Mouse (Mus musculus) cerebellum, adult 11 months (tissue): ENCODE results near the gene Ttc39b.
"Not testable (repeated sequence)": the region's sequence is repeated elsewhere in the genome, so short reads cannot be mapped to it uniquely, and the experiment has no call there.

ENCODE experiments used
- DNase-seq: peaks from one replicate; pipeline ENCODE4 v3.0.0; 2022

Ttc39b gene

DNA sequence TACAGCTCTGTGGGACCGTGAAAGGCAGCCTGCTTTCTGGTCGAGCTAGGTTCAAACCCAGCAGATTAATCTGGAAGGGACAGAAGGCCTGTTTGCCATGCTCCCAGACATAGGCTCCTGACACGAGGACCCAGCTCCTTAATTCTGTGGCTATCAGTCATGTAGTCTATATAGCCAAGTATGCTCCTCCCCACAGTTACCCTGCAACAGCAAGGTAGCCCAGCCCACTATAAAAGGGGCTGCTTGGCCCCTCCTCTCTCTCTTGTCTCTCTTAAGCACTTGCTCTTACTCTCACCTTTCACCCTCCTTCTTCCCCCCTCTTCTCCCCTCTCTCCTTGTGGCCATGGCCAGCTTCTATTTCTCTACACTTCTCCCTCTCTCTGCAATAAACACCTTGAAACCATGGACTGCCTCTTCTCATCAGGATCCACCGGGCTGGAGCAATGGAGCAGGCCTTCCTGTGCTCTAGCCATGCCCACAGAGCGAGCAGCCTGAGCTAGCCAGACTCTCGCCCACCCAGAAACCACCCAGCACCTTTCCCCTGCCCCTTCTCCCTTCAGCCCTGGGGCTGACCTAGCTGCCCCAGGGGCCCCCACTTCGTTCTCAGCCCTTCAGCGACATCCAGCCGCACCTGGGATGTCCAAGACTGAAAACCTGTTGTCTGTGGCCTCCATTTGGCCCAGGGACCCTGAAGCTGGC lies 51.0 kb downstream of the Ttc39b start:
- no peak for DNase-seq

DNA sequence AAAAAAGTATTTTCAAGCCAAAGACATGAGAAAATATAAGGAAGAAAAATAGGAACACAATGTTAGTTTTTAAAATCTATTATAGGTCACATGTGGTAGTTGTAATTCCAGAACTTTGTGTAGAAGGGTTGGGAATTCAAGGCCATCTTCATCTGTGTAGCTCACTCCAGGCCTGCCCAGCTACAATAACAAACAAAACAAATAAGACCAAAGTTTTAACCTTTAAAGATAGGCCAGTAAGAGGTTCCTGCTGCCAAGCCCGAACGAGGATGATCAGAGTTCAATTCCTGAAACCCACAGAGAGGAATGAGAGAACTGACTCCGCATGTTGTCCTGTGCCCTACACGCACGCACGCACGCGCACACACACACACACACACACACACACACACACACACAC lies 53.6 kb downstream of the Ttc39b start:
- DNase-seq = no peak

GRCm38 (mm10) chr4:83269614-83270013 lies 54.4 kb downstream of the Ttc39b start:
- DNase-seq = no peak

GRCm38 (mm10) chr4:83265926-83266692 lies 57.9 kb downstream of the Ttc39b start:
- DNase-seq = no peak

DNA sequence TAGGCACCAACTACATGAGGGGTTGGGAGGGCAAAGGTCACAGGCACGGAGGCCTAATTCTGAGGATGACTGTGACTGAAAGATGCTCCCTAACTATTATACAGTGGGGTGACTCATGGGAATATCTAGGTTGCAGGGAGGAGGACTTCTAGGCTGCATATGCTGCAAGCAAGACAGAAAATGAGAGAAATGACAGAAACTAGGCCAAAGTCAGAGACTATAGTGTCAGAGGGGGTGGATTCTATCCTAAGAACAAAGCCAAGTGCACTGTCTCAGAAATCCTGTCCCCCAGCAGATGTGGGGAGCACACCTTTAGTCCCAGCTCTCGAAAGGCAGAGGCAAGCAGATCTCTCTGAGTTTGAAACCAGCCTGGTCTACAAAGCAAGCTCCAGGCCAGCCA lies 59.2 kb downstream of the Ttc39b start:
- DNase-seq = no peak

DNA sequence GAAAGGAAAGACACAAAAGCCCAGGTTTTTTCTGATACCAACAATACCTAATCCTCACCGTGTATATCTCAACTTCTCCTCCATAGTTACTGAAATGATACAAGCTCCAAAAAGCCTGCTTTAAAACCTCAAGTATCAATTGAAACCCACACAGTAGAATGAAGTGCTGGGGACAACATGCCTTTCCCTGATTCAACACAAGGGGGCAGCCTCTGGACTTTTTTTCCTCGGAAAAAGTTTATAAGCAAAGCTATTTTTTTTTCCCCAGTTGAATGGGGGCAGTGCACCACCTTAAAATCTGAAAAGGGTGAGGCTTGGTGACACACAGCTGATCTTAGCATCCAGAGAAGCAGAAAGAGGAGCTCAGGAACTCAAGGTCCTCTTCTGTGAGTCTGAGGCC lies 62.1 kb downstream of the Ttc39b start:
- DNase-seq = no peak

GRCm38 (mm10) chr4:83259690-83260089 lies 64.4 kb downstream of the Ttc39b start:
- DNase-seq = no peak

GRCm38 (mm10) chr4:83258273-83258672 lies 65.8 kb downstream of the Ttc39b start:
- DNase-seq = no peak

- DNase-seq = no peak
Observed at GRCm38 (mm10) chr4:83257279-83258260, 66.5 kb downstream of the Ttc39b start.

DNA sequence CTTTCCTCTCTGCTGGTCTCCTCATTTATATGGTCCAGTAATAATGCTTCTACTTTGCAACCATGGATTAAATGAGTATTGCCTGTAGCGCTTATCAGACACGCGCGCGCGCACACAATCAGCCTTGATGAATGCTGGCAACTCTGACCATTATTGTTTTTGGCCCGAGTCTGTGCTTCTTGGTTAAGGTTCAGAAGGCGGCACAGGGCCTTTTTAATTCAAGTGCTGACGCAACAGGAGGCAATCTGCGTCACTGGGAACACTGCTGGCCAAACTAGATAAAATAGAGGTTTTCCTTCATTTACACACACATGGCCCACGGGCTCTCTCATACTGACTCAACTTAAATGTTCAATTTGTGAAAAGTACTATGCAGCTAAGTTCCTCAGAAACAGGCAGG lies 67.3 kb downstream of the Ttc39b start:
- no peak for DNase-seq

- no peak for DNase-seq
Observed at GRCm38 (mm10) chr4:83254941-83255340, 69.1 kb downstream of the Ttc39b start.

- DNase-seq = no peak
Observed at GRCm38 (mm10) chr4:83253679-83254078, 70.4 kb downstream of the Ttc39b start.

- no peak for DNase-seq
Observed at GRCm38 (mm10) chr4:83243706-83244105, 80.3 kb downstream of the Ttc39b start.

DNA sequence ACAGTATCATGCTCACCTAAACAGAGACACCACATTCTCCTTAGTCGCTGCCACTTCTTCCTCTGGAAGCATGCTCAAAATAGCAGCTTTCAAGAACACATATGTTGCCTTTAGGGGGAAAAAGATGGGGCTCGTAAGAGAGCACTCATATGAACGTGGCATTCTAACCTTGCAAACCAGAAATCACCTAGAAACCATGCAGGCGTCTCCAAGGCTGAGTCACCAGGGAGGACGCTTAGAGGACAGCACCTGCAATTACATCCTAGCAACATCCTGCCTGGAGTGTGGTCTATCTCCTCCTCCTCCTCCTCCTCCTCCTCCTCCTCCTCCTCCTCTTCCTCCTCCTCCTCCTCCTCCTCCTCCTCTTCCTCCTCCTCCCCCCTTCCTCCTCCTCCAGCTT lies 82.4 kb downstream of the Ttc39b start:
- DNase-seq = no peak

GRCm38 (mm10) chr4:83237656-83238055 lies 86.4 kb downstream of the Ttc39b start:
- DNase-seq = no peak

DNA sequence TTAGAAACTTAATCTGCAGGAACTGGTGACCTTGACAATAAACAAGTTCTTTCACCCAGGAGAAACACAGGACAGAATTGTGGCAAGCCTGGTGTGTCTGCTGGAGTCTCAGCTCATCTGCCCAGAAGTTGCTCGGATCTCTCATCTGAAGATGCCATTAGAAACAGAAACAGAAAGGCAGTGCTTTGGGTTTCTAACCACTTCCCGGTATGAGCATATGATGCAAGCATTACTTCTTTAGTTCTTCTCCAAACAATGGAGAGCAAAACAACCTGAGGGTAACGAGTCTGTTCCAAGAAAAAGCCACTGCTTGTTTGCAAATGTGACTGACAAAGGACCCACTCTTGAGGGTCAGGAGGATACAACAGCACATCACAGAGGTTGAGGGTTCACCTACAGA lies 88.8 kb downstream of the Ttc39b start:
- not testable (repeated sequence) for DNase-seq

GRCm38 (mm10) chr4:83234739-83235138 lies 89.3 kb downstream of the Ttc39b start:
- no peak for DNase-seq

DNA sequence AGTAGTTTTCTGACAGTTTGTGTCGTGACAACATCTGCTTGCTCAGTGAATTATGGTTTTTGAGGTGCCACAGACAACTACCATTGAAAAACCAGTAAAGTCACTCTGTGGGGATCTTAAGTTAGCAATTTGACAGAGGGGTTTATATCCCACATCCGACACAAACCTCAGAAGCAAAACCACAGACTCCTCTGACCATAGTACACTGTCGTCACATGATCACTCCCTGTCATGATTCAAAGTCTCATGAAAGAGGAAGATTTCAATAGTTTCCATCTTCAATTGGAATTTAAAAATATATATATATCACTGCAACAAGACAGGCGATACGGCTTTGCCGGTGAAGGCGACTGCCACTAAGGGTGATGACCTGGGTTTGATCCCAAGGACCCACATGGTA lies 89.9 kb downstream of the Ttc39b start:
- no peak for DNase-seq

DNA sequence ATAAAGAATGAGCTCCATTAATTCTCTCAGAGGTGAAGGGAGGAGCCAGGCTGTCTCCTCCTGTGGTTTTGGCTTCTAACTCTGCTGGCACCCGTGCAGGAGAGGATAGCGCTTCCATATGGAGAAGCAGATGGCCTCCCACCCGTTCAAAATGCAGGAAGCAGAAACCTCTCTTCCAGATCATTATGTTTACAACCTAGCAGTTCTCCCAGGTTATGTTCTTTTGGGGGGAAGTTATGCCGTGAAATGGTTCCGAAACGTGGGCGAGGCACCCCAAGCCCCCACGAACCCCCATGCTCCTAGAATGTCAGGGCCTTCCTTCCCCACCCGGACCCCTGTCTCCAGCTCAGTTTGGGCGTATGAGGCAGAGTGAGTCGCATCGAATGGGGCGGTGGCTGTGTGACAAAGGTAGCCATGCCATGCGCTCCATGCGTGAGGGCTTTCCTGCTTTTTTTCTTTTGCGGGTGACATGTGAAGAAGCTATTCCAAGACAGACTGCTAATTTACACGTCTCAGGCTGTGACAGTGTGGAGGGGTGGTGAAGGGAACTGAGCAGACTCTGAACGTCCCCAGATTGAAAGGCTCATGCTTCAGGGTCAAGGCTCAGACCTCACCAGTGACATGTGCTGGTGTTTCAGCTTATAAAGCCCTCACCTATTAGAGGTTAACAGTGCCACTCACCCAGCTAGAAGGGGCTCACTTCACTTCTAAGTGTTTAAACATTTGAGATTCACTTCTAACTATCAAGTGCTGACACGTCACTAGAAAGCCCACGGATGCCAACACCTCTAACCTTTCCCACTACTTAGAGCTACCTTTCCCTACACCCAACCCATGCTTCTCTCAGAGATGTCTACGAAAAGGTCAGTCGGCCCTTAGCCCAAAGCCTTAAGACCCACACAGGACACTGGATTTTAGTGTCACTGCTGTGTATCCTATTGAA lies 90.6 kb downstream of the Ttc39b start:
- peak; percentile 92 for DNase-seq

DNA sequence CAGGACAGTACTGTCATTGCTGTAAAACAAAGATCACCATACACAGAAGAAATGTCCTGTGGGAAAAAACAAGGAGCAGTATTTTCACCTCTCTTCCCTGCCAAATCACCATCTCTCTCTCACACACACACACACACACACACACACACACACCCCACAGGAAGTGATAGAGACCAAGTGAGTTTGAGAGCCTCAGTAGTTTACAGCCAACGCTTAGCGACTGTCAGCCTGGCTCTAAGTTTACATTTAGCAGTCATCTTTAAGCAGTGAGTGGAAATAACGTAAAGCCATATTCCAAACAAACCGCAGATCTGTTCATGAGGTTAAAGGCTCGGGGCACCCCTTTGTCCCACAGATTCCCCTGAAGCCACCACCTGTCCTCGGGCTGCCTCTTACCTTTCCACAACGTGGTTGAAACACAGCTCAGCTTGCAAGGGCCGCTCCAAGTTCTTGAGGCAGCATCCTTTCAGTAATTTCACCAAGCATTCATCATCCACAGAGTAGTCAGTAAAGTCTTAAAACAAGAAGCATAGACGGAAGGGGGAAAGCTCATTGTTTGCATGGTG lies 91.7 kb downstream of the Ttc39b start:
- peak; percentile 31 for DNase-seq

DNA sequence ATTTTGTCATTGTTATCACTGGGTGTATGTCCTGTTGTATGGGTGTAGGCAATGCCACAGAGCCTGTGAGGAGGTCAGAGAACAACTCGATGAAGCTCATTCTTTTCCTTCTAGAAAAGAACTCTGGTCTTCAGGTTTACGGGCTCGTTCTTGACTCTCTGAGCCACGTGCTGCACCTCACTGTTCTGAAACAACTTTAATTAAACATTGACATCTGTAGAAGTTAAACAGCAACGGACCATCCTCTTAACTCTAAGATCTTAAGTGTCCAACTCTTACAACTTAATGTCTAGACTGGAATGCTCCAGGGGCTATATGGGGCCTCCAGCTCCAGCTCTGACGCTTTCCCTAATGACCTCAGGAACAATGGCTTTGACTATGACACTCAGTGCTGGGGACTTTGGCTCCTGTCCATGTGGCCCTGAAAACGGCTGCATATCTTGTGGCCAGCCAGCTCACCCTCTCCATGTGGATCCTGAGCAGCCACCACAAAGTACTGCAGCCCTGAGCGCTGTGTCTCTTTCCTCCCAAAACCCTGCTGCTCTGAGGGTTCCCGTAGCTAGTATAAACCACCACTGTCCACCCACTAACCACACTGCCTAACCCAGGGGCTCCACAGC lies 95.3 kb downstream of the Ttc39b start:
- DNase-seq = no peak
